Comparison of ENCODE assay signal across 8 mouse cellular contexts in the genomic region with DNA sequence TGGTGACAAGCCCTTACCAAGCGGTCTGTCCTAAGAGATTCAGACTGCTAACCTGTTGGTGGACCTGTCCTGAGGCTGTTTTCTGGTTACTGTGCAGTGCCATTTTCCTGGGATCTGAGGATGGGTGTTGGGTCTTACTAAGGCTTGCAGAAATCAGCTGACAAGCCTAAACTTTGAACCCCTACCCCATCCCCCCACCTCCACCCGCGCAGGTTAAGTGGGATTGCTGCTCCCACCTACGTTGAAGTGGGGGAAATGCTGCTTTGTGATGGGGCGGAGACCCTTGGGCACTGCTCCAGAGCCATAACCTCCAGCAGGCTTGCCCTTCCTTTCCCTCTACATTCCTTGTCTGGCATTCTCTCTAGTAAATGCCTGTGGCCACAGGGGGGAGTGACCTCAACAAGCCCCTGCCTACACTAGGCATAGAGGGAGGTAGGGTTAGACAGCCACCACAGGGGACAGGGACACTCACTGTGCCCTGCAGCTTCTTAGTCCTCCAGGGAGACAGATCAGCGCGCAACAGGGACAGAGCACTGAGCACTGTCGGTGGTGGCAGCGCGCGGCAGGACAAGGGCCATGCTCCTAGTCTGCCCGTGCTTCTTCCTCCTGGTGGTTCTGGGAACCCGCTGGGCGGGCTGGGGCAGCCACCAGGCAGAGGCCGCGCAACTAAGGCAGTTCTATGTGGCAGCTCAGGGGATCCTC. TPM values are rescaled to one million over a fixed set of nuclear protein-coding genes. Genes with fewer than 3 reads are reported as not detected.
DNase-seq lines count a peak whose midpoint lies in the region; ATAC-seq and TF ChIP-seq lines count a peak whose summit lies in the region.

A gene (plus strand): TSS at position 452 of the 702 bp plus-strand sequence.

- TF ChIP-seq EP300 in ES-Bruce4 (IDR thresholded peaks at IDR 0.05; ENCODE audit: insufficient read depth, low read depth, low read length): no peak

- no peaks in the 10 kb centered on the region for H3K27me3 ChIP-seq in ES-Bruce4 (ENCODE audit: control insufficient read depth, insufficient read depth, low read length, poor library complexity, severe bottlenecking)
- no peaks in the 10 kb centered on the region for H3K27me3 ChIP-seq in intestine, embryonic 14.5 days (replicated peaks; ENCODE audit: control insufficient read depth, insufficient read depth, low read length)
- no peaks in the 10 kb centered on the region for H3K27me3 ChIP-seq in liver, embryonic 13.5 days

- DNase-seq in adrenal gland, postnatal 10 days: peak; percentile 29
- DNase-seq in adrenal gland, adult 8-10 months: no peak
- no peak for DNase-seq in intestine, embryonic 14.5 days (ENCODE audit: low spot score)
- no peak for DNase-seq in liver, embryonic 13.5 days
- DNase-seq in natural killer cell, adult 2 months (ENCODE audit: low spot score in 2 of 2): no peak
- no peak for DNase-seq in right cerebral cortex, adult 2 months (ENCODE audit: low spot score in 2 of 2)

- H3K4me1 ChIP-seq in ES-Bruce4 (ENCODE audit: control insufficient read depth, insufficient read depth, low read length): no peaks in the 10 kb centered on the region
- H3K4me1 ChIP-seq in intestine, embryonic 14.5 days (replicated peaks; ENCODE audit: control insufficient read depth, insufficient read depth, low read length): no peaks in the 10 kb centered on the region; the same call in 1 of the 2 replicates
- peaks cover 10% of the 10 kb centered on the region; the same call in 1 of the 2 replicates for H3K4me1 ChIP-seq in liver, embryonic 13.5 days (replicated peaks)

- no peak within 1 kb of the TSS for H3K9ac ChIP-seq in ES-Bruce4 (ENCODE audit: low read depth, poor library complexity, severe bottlenecking)
- no peak within 1 kb of the TSS for H3K9ac ChIP-seq in intestine, embryonic 14.5 days (ENCODE audit: low read length)
- H3K9ac ChIP-seq in liver, embryonic 13.5 days: peak within 1 kb of the TSS; percentile 50

- 12% methylated on average over 15 of the region's 16 CpGs for WGBS in intestine, embryonic 14.5 days
- 13% methylated on average over 16 of the region's 16 CpGs for WGBS in liver, embryonic 13.5 days (ENCODE audit: insufficient replicate concordance)

- H3K9me3 ChIP-seq in ES-Bruce4 (replicated peaks; ENCODE audit: control insufficient read depth, insufficient read depth, low read length, poor library complexity, severe bottlenecking): no peaks in the 10 kb centered on the region
- no peaks in the 10 kb centered on the region for H3K9me3 ChIP-seq in intestine, embryonic 14.5 days (ENCODE audit: control insufficient read depth, low read length)
- no peaks in the 10 kb centered on the region for H3K9me3 ChIP-seq in liver, embryonic 13.5 days (replicated peaks)

- no peak within 1 kb of the TSS for H3K27ac ChIP-seq in ES-Bruce4 (ENCODE audit: insufficient read depth, low read length)
- H3K27ac ChIP-seq in intestine, embryonic 14.5 days (ENCODE audit: low read depth): no peak within 1 kb of the TSS
- peak within 1 kb of the TSS; percentile 43; the same call in 1 of the 2 replicates for H3K27ac ChIP-seq in liver, embryonic 13.5 days

- no peaks in the 10 kb centered on the region for H3K36me3 ChIP-seq in ES-Bruce4 (ENCODE audit: control insufficient read depth, insufficient read depth, low read length, poor library complexity, severe bottlenecking)
- no peaks in the 10 kb centered on the region for H3K36me3 ChIP-seq in intestine, embryonic 14.5 days (ENCODE audit: control insufficient read depth, insufficient read depth, low read length)
- no peaks in the 10 kb centered on the region for H3K36me3 ChIP-seq in liver, embryonic 13.5 days

- TF ChIP-seq CTCF in ES-Bruce4 (IDR thresholded peaks at IDR 0.05; ENCODE audit: low read depth, low read length): no peak

- H3K4me3 ChIP-seq in ES-Bruce4 (ENCODE audit: low read depth, low read length): peak within 1 kb of the TSS; percentile 28
- no peak within 1 kb of the TSS for H3K4me3 ChIP-seq in intestine, embryonic 14.5 days (ENCODE audit: low read depth, low read length)
- peak within 1 kb of the TSS; percentile 45 for H3K4me3 ChIP-seq in liver, embryonic 13.5 days (replicated peaks)

- H3K4me2 ChIP-seq in intestine, embryonic 14.5 days (ENCODE audit: low read length): peak within 1 kb of the TSS; percentile 18
- peak within 1 kb of the TSS; percentile 36 for H3K4me2 ChIP-seq in liver, embryonic 13.5 days

- no peak for TF ChIP-seq POLR2A in ES-Bruce4 (IDR thresholded peaks at IDR 0.05; ENCODE audit: insufficient read depth, low read length)

- 0 out of 2 replicates have a peak, but pooled peaks have one; percentile 40 for ATAC-seq in intestine, embryonic 14.5 days (replicated peaks; ENCODE audit: low FRiP score, low TSS enrichment, low read depth)
- ATAC-seq in liver, embryonic 13.5 days (ENCODE audit: low read depth): peak; percentile 71
- no peak for ATAC-seq in frontal cortex, adult (ENCODE audit: low TSS enrichment)

RNA-seq across cellular contexts. Expression of the gene that starts here (rescaled TPM):
- 10 to 100 TPM; 25.2 to 49.6 TPM for total RNA-seq in adrenal gland, postnatal 10 days (2021)
- 1 to 10 TPM; 1.5 to 4.3 (median 3.3) TPM for total RNA-seq in adrenal gland, adult 8-10 months (2022)
- 5.7 and 6.0 TPM in 2 replicates for polyA plus RNA-seq in ES-Bruce4 (2011; ENCODE audit: insufficient read depth, insufficient read length, low read depth, missing spikeins)
- polyA plus RNA-seq in intestine, embryonic 14.5 days (2014; fragmentation: Nextera tagmentation; extraction: Ambion mirVana): 0.58 and 0.60 TPM in 2 replicates
- 5.0 and 7.3 TPM in 2 replicates for polyA plus RNA-seq in liver, embryonic 13.5 days (2015; fragmentation: Nextera tagmentation; extraction: Ambion mirVana)

Comparison
In these comparisons a context has a peak if more than half of its experiments do, and no peak if none do; other contexts are left out.
1. RNA of the gene that starts here (total RNA-seq): 25.2 to 49.6 TPM in adrenal gland, postnatal 10 days; 1.5 to 4.3 TPM in adrenal gland, adult 8-10 months; every median in the first group is over 4 times any median in the second.
2. Peak in ATAC-seq and H3K4me2 ChIP-seq in intestine, embryonic 14.5 days; RNA of the gene not detected or under 1 TPM.